8 mouse cellular contexts compared by ENCODE assay signal in the genomic region with DNA sequence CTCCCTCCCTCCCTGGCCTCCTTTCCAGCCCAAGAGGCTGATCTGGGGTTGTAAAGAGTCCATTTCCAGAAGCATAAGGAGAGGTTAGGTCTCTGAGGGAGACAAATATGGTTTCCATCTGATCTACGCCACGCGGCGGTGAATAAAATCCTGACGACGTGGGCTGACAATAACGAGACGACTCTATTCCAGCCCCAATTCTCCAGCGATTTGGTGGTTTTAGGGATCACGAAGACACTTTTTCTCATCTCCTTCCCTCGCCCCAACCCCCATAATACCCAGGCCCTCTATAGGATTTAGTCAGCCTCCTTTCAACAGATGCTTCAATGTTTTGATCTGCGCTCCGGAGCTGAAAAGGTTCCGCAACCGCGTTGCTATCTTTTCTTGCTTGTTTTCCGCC. TPM values are rescaled to one million over a fixed set of nuclear protein-coding genes. Genes with fewer than 3 reads are reported as not detected.
DNase-seq lines count a peak whose midpoint lies in the region; ATAC-seq and TF ChIP-seq lines count a peak whose summit lies in the region.

No protein-coding gene starts in this region.

- no peak for TF ChIP-seq EP300 in stomach, postnatal 0 days (optimal IDR thresholded peaks at IDR 0.05)

- H3K27ac ChIP-seq in neural tube, embryonic 11.5 days (ENCODE audit: low read depth, low read length), result no peak overlapping the region
- H3K27ac ChIP-seq in liver, embryonic 13.5 days, result no peak overlapping the region
- H3K27ac ChIP-seq in stomach, postnatal 0 days (replicated peaks), result no peak overlapping the region

- H3K36me3 ChIP-seq in neural tube, embryonic 11.5 days (ENCODE audit: control insufficient read depth, insufficient read depth, low read length), result 0 out of 2 replicates have a peak, but pooled peaks cover 2% of the 10 kb centered on the region
- H3K36me3 ChIP-seq in liver, embryonic 13.5 days, result no peaks in the 10 kb centered on the region
- no peaks in the 10 kb centered on the region for H3K36me3 ChIP-seq in stomach, postnatal 0 days (ENCODE audit: control insufficient read depth, insufficient read depth, low read length)

- WGBS in neural tube, embryonic 11.5 days, result under 1% methylated on average over 17 of the region's 17 CpGs
- WGBS in liver, embryonic 13.5 days (ENCODE audit: insufficient replicate concordance), result 3% methylated on average over 17 of the region's 17 CpGs
- WGBS in stomach, postnatal 0 days, result 4% methylated on average over 17 of the region's 17 CpGs

- H3K4me1 ChIP-seq in neural tube, embryonic 11.5 days (ENCODE audit: control insufficient read depth, insufficient read depth, low read length), result peaks cover 36% of the 10 kb centered on the region
- peaks cover 4% of the 10 kb centered on the region; the same call in 1 of the 2 replicates for H3K4me1 ChIP-seq in liver, embryonic 13.5 days (replicated peaks)
- H3K4me1 ChIP-seq in stomach, postnatal 0 days (replicated peaks; ENCODE audit: control insufficient read depth, insufficient read depth), result no peaks in the 10 kb centered on the region

- no peaks in the 10 kb centered on the region for H3K9me3 ChIP-seq in neural tube, embryonic 11.5 days (ENCODE audit: control insufficient read depth, low read length)
- no peaks in the 10 kb centered on the region for H3K9me3 ChIP-seq in liver, embryonic 13.5 days (replicated peaks)
- no peaks in the 10 kb centered on the region for H3K9me3 ChIP-seq in stomach, postnatal 0 days (ENCODE audit: control insufficient read depth, low read length)

- TF ChIP-seq CTCF in stomach, postnatal 0 days (IDR thresholded peaks at IDR 0.05; ENCODE audit: low read depth), result no peak

- peak overlapping the region; percentile 13; the same call in 1 of the 2 replicates for H3K4me3 ChIP-seq in neural tube, embryonic 11.5 days (ENCODE audit: low read depth, low read length)
- H3K4me3 ChIP-seq in liver, embryonic 13.5 days (replicated peaks), result peak overlapping the region; percentile 22; the same call in 1 of the 2 replicates
- H3K4me3 ChIP-seq in stomach, postnatal 0 days (ENCODE audit: low read depth, low read length), result peak overlapping the region; percentile 6

- DNase-seq in cerebellum, postnatal 36 days, result peak; percentile 43 to 68
- no peak for DNase-seq in cerebellum, adult 8-10 months
- peak; percentile 51 for DNase-seq in neural tube, embryonic 11.5 days (ENCODE audit: low spot score)
- no peak for DNase-seq in neural tube, embryonic 10.5 days (ENCODE audit: extremely low spot score, low spot score)
- no peak for DNase-seq in liver, embryonic 13.5 days
- no peak for DNase-seq in stomach, postnatal 0 days (ENCODE audit: low spot score)
- DNase-seq in T-cell, adult 2 months (ENCODE audit: low spot score), result no peak

- H3K27me3 ChIP-seq in neural tube, embryonic 11.5 days (ENCODE audit: control insufficient read depth, insufficient read depth, low read length), result peaks cover 70% of the 10 kb centered on the region
- peaks cover 97% of the 10 kb centered on the region for H3K27me3 ChIP-seq in liver, embryonic 13.5 days
- H3K27me3 ChIP-seq in stomach, postnatal 0 days (ENCODE audit: control insufficient read depth, insufficient read depth, low read length), result peaks cover 27% of the 10 kb centered on the region

- peak overlapping the region; percentile 25 for H3K4me2 ChIP-seq in neural tube, embryonic 11.5 days (ENCODE audit: low read depth)
- H3K4me2 ChIP-seq in liver, embryonic 13.5 days, result peak overlapping the region; percentile 30
- peak overlapping the region; percentile 18 for H3K4me2 ChIP-seq in stomach, postnatal 0 days (replicated peaks; ENCODE audit: low read depth)

- H3K9ac ChIP-seq in neural tube, embryonic 11.5 days (ENCODE audit: low read length), result no peak overlapping the region
- no peak overlapping the region for H3K9ac ChIP-seq in liver, embryonic 13.5 days
- no peak overlapping the region for H3K9ac ChIP-seq in stomach, postnatal 0 days (ENCODE audit: low read length)

- ATAC-seq in neural tube, embryonic 11.5 days (ENCODE audit: insufficient read depth, low FRiP score, low TSS enrichment), result no peak
- ATAC-seq in liver, embryonic 13.5 days (ENCODE audit: low read depth), result no peak
- no peak for ATAC-seq in stomach, postnatal 0 days (ENCODE audit: low FRiP score, low TSS enrichment)
- ATAC-seq in megakaryocyte progenitor cell, adult 5-6 weeks (replicated peaks; ENCODE audit: poor library complexity), result no peak

RNA-seq across cellular contexts. Expression of a gene that starts 19.3 kb away (rescaled TPM):
- polyA plus RNA-seq in neural tube, embryonic 11.5 days (2014; fragmentation: Nextera tagmentation; extraction: Ambion mirVana), result 28.2 and 30.7 TPM in 2 replicates
- polyA plus RNA-seq in liver, embryonic 13.5 days (2015; fragmentation: Nextera tagmentation; extraction: Ambion mirVana), result 0.05 and 0.07 TPM in 2 replicates
- polyA plus RNA-seq in stomach, postnatal 0 days (2015; fragmentation: Nextera tagmentation; extraction: Ambion mirVana), result 0.63 and 0.67 TPM in 2 replicates
- total RNA-seq in megakaryocyte progenitor cell, adult 5-6 weeks (2015), result not detected in 2 replicates
- not detected in 2 replicates for total RNA-seq in megakaryocyte progenitor cell, adult 5-6 weeks (2017)

Comparison
In these comparisons a context has a peak if more than half of its experiments do, and no peak if none do; other contexts are left out.
1. DNase-seq: peak in cerebellum, postnatal 36 days (2 of 2) and neural tube, embryonic 11.5 days (single experiment); none in cerebellum, adult 8-10 months (single experiment), neural tube, embryonic 10.5 days (single experiment), liver, embryonic 13.5 days (single experiment), stomach, postnatal 0 days (single experiment) and T-cell, adult 2 months (single experiment).
2. RNA of a gene that starts 19.3 kb away (polyA plus RNA-seq): 28.2 to 30.7 TPM in neural tube, embryonic 11.5 days; 0.63 to 0.67 TPM in stomach, postnatal 0 days and 0.05 to 0.07 TPM in liver, embryonic 13.5 days; every median in the first group is over 10 times any median in the second.
3. Peak in every context shown above with its lines, with median percentiles within 50 percentile points of each other: H3K4me2 ChIP-seq and H3K4me3 ChIP-seq.